Mouse (Mus musculus) right cerebral cortex, adult 18-20 months (tissue): ENCODE data around the gene Efna2.

Experiments
- DNase-seq: peaks from one replicate; pipeline ENCODE4 v3.0.0; 2022; ENCODE audit warnings: mixed read lengths

Efna2 gene

GRCm38 (mm10) chr10:80170052-80170451, 9.2 kb upstream of the Efna2 start:
- DNase-seq = no peak

DNA sequence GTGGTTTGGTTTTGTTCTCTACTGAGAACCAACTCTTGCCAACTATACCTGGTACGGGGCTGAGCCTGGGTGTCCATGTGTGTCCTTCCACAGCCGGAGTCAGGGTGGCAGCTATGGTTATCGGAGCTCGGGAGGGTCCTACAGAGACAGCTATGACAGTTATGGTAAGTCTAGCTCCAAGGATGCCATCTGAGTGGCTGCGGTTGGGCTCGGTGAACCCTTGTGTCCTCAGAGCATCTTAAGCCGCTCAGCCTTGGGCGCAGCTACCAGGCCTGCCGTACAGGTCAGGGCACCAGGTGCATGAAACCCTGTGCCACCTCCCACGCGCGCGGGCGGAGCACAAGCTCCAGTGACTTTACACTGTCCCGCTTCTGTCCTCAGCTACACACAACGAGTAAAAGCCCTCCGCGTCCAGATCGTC, 8.7 kb upstream of the Efna2 start:
- no peak for DNase-seq

GRCm38 (mm10) chr10:80171252-80171651, 8.0 kb upstream of the Efna2 start:
- DNase-seq = no peak

DNA sequence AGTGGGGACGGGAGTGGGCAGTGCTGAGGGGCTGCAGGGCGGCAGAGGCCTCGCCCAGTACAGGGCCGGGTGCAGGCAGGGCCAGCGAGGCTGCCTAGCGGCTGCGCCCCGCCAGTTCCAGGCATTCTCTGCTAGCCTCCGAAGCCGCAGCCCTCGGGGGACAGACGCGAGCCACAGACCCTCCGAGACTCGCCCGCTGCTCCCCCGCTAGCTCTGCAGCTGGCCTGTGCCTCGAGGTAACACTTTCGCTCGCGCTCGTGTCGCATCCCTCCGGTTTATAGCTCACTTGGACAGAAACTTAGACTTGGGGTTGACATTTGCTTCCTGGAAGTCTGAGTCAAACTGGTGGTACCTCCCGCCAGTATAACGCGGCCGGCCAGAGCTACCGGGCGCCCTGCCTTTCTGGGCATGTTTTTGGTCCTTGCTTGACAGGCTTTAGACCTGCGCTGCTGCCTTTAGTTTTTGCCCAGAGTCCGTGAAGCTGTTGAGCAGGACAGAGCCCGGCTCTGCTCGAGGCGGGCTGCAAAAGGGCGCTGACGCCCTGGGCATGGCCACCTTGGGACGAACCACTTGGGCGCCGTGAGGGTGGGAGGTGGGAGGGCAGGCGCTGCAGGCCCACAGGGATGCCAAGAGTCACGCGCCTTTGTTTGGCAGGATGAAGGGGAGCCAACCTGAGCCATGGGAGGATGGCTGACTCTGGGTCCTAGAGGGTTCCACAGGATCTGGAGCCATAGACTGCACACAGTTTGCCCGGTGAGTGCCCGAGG, 7.3 kb upstream of the Efna2 start:
- DNase-seq = no peak

GRCm38 (mm10) chr10:80172527-80173292, 6.6 kb upstream of the Efna2 start, which contains the start of gene 1600002K03Rik:
Gene 1600002K03Rik (plus strand): TSS chr10:80172944.
- peak; percentile 91 for DNase-seq

- no peak for DNase-seq
Measured at GRCm38 (mm10) chr10:80173358-80173757, 5.9 kb upstream of the Efna2 start.

DNA sequence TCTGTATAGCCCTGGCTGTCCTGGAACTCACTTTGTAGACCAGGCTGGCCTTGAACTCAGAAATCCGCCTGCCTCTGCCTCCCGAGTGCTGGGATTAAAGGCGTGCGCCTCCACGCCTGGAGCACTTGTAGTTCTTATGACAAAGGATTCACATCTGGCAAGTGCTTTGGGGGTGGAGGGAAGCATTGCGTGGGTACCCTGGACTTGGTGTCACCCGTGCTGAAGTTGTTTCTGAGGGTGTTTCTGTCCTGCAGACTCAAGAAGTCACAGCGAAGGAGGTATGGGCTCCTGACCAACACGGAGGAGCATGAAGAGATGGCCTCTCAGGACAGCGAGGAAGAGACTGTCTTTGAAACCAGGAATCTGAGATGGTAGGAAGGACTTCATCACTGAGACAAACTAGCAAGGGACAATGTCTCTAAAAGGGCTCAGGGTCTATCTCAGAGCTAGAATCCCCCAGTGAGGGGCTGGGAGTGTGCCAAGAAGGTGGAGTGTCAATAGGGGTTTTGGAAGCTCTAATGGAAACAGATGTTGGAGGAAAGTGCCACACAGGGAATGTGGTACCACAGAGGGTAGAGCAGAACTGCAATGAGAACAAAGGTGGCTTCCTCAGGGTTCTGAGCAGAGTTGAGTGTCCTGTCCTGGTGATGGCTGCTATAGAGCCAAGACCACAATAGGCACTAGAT, 5.2 kb upstream of the Efna2 start:
- DNase-seq = no peak

- no peak for DNase-seq
Measured at GRCm38 (mm10) chr10:80174705-80175104, 4.6 kb upstream of the Efna2 start.

- peak; percentile 46 for DNase-seq
Measured at GRCm38 (mm10) chr10:80175536-80176269, 3.6 kb upstream of the Efna2 start.

- no peak for DNase-seq
Measured at GRCm38 (mm10) chr10:80176270-80176834, 2.9 kb upstream of the Efna2 start.

- DNase-seq = no peak
Measured at GRCm38 (mm10) chr10:80177441-80178279, 1.6 kb upstream of the Efna2 start.

DNA sequence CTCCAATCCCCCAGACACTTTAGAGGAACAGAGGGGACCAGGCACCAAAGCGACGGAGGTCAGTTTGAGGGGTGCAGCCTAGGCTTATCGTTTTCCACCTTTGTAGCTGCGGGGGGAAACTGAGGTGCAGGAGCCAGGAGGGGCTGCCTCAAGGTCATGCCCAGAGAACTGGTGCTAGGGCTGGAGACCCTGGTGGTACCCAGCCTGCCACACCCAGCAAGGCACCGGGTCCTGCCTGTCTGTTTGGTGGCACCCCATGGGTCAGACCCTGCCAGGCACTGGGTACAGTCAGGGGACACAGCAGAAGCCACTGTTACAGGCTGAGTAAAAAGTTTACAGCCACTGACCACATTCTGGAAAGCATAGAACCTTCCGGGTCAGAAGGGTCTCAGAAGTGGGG, 1.0 kb downstream of the Efna2 start:
- no peak for DNase-seq

- DNase-seq = no peak
Measured at GRCm38 (mm10) chr10:80180823-80181222, 1.5 kb downstream of the Efna2 start.

DNA sequence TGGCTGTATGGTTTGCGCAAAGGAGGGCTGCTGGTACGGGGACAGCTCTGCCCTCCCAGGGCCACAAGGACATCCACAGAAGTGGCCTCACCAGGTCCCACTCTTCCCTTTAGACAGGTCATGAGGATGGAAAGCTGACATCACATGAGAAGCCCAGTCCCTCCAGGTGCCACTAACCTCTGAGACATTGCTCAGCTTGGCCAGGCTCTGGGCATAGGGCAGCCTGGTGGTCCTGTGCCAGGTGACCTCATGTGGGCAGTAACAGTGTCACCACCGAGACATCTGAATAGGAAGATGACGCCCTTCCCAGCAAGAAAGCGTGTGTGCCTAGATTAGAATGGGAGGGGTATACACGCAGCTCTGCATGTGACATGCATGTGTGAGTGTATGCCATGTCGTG, 3.3 kb downstream of the Efna2 start:
- no peak for DNase-seq

DNA sequence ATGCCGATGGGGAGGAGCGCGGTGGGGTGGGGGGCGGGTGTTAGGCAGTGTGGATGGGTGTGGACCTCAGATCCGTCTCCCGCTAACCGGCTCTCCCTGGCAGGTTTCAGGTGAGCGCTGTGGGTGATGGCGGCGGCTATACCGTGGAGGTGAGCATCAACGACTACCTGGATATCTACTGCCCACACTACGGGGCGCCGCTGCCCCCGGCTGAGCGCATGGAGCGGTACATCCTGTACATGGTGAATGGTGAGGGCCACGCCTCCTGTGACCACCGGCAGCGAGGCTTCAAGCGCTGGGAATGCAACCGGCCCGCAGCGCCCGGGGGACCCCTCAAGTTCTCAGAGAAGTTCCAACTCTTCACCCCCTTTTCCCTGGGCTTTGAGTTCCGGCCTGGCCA, 7.4 kb downstream of the Efna2 start:
- DNase-seq = no peak

DNA sequence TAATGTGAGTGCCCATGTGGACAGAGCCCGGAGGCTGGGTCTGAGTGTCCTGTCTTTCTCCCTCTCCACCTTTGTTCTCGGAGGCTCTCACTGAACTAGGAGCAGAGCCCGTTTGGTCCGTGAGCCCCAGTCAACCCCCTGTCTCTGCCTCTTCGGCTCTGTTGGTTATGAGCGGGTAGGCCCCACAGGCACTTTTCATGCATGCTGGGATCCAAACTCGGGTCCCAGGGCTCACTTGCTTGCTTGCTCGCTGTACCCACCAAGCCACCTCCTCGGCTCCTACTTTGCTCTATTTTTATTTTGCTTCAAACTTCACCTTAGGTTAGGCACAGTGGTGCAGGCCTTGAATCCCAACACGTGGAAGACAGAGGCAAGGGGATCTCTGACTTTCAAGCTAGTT, 8.5 kb downstream of the Efna2 start:
- no peak for DNase-seq

- DNase-seq = no peak
Measured at GRCm38 (mm10) chr10:80188453-80189024, 9.3 kb downstream of the Efna2 start.

DNA sequence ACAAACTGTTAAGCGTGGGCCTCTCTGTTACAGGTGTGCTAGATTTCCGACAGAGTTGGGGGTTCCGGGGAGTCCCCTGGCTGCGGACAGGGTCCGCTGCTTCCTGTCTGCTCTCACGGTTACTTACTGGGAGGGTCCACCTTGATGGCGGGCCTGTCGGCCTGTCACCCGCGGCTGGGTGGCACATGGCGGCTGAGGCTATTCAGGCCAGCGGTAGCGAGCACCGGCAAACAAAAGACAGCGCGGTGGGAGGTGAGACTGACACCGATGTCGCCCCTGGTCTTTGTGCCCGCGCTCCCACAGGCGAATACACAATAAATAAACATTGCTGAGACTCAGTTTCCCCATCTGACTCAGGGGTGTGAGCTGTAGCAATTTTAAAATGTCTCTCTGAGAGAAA, 10.7 kb downstream of the Efna2 start:
- no peak for DNase-seq

- peak; percentile 41 for DNase-seq
Measured at GRCm38 (mm10) chr10:80190491-80191051, 11.3 kb downstream of the Efna2 start.

DNA sequence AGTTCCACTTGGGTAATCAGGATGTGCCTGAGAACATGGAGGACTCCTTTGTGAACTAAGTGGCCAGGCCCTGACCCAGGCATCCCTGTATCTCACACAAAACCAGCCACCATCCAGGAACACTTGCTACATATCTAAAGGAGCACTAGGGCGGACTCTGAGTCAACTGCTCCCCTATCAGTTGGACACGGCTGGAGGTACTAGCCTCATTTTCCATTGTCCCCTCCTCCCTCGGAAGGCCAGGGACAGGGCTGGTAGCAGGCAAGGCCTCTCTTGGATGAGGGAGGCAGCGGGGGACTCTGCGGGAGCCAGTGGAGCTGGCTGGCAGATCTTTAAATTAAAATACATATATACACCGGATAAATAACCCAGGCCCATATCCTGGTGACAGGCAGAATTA, 14.7 kb downstream of the Efna2 start:
- no peak for DNase-seq

GRCm38 (mm10) chr10:80194441-80194840, 15.2 kb downstream of the Efna2 start:
- no peak for DNase-seq
